Mouse (Mus musculus) embryo, embryonic 11.5 days (tissue): ENCODE data around the gene Hepacam2.
A peak's percentile ranks its signal among the peaks of the same experiment; 100 is the strongest.
"Not testable (repeated sequence)": the region's sequence is repeated elsewhere in the genome, so short reads cannot be mapped to it uniquely, and the experiment has no call there.

Experiments used
- DNase-seq: peaks from one replicate; pipeline ENCODE4 v3.0.0-alpha.2; 2012; ENCODE audit warnings: low read depth, low spot score

Hepacam2 gene

GRCm38 (mm10) chr6:3498162-3498848 lies at the start of gene Hepacam2, which contains the start of gene Vps50:
Hepacam2 (minus strand) TSS chr6:3498298.
Vps50 (plus strand) TSS chr6:3498382.
- DNase-seq, result peak; percentile 83

DNA sequence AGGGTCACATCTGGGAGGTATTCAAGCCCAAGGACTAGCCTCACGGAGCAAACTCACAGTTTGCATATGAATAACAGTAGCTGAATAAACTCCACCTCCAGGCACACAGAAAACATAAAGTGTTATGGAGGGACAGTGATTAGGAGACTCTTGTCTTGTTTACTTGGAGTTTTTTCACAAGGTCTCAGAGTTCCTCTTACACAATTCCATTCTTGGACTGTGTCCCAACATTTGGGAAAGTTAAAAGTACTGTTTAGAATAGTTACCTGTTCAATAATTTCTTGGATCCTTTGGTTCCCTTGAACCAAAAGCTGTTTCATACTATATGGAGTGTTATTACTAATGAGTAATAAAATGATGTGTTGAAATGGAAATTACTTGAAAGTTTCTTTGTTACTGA lies 46.9 kb upstream of the Hepacam2 start:
- no peak for DNase-seq

DNA sequence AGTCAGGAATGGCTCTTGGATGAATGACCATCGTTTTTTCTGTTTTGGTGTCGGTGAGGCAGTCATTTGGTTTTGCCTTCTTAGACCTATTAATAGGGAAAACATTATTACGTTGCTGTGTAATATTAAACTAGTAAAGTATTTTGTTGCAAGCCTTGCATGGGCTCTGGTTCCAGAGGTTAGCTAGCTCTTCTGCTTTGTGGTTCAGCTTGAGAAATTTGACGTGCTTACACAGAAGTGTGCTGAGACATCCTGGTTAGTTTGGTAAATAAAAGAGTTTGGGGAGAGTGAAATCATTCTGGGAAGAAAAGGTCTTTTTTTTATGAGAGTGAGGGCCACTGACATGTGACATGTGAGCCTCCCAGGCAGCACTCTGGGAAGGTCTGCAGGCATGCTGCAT lies 45.8 kb upstream of the Hepacam2 start:
- no peak for DNase-seq

- DNase-seq, result no peak
Measured at GRCm38 (mm10) chr6:3539470-3539869, 41.4 kb upstream of the Hepacam2 start.

- DNase-seq, result no peak
Measured at GRCm38 (mm10) chr6:3536048-3536447, 38.0 kb upstream of the Hepacam2 start.

GRCm38 (mm10) chr6:3531445-3531844 lies 33.3 kb upstream of the Hepacam2 start:
- no peak for DNase-seq

DNA sequence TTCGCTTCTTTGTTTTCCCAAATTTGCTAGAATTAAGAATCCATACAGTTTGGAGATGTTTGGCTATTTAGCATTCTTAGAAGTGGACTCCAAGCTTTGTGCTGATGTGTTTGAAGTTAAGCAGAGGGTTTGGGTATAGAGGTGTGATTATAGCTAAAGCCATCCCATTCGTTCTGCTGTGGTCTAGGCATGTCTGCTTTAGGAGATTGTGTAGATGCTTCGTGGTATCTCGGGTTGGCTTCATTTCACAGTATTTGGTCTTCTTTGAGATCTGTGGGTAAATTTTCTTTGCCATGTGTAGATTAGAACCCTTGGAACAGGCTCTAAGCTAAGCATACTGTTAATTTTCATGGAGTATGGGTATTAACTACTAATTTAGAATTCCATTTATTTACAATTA lies 30.1 kb upstream of the Hepacam2 start:
- no peak for DNase-seq

DNA sequence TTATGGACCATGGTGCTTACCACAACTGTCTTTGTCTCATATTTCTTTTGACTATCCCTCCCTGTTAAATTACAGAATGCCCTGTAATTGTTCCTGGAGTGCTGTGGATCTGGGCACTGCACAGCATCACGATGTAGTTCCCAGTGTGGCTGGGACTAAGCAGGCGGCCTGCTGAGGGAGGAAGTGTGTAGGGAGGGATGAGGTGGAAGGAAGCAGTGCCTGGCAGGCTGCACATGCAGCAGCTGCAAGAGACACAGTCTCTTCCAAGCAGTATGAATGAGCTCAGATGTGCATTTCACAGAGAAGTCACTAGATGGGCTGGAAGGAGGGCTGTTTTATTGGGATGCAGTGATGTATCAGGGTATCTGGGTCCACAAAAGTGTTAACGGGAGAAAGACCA lies 14.5 kb upstream of the Hepacam2 start:
- no peak for DNase-seq

GRCm38 (mm10) chr6:3511612-3512011 lies 13.5 kb upstream of the Hepacam2 start:
- DNase-seq, result no peak

DNA sequence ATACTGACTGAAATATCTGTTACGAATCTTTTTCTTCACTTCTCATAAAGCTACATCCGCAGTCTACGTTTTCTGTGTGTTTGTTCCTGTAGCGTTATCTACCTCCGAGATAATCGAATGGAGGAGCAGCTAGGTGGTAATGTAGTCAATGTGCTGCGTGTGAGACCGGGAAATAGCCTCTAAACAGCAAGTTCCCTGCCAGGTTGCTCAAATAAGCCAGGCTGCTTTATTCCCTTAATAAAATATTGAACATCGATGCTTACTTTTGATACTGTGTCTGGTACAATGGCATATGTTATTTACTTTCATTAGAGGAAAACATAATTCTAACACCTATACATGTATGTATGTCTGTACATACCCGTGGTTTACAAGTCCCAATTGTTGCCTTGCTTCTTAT lies 13.0 kb upstream of the Hepacam2 start:
- no peak for DNase-seq

GRCm38 (mm10) chr6:3509782-3510181 lies 11.7 kb upstream of the Hepacam2 start:
- no peak for DNase-seq

DNA sequence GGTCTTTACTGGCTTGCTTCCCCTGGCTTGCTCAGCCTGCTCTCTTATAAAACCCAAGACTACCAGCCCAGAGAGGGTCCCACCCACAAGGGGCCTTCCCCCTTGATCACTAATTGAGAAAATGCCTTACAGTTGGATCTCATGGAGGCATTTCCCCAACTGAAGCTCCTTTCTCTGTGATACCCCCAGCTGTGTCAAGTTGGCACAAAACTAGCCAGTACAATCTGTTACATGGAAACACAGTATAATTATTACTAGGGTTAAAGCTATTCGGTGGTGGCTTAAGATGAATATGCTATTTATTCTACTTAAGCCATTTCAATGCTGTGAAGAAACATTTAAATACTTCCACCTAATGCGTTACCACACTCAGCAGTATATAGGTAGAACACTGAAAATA lies 10.1 kb upstream of the Hepacam2 start:
- DNase-seq, result not testable (repeated sequence)

DNA sequence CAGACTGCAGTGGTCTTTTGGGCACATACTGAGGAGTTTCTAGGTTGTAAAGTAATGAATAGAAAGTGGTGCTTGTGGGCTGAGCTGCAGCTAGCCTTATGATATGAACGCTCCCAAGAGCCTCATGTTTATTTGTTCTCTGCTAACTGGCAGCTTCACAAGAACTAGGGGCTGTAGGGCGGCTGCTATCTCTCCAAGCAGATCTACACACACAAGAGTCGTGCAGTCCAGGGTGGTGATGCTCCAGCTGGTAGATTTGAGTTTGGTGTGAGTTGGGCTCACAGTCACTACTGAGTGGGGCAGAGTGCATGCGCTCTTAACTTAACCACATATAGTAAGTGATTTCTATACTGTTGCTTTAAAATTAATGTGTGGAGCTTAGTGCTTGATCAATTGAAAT lies 9.0 kb upstream of the Hepacam2 start:
- no peak for DNase-seq

- no peak for DNase-seq
Measured at GRCm38 (mm10) chr6:3505289-3505688, 7.2 kb upstream of the Hepacam2 start.

GRCm38 (mm10) chr6:3500286-3500685 lies 2.2 kb upstream of the Hepacam2 start:
- DNase-seq, result no peak

- peak; percentile 34 for DNase-seq
Measured at GRCm38 (mm10) chr6:3496210-3496609, 1.9 kb downstream of the Hepacam2 start.

GRCm38 (mm10) chr6:3494285-3494684 lies 3.8 kb downstream of the Hepacam2 start:
- DNase-seq, result no peak

GRCm38 (mm10) chr6:3487355-3487754 lies 10.7 kb downstream of the Hepacam2 start:
- DNase-seq, result no peak

- no peak for DNase-seq
Measured at GRCm38 (mm10) chr6:3485133-3485532, 13.0 kb downstream of the Hepacam2 start.

DNA sequence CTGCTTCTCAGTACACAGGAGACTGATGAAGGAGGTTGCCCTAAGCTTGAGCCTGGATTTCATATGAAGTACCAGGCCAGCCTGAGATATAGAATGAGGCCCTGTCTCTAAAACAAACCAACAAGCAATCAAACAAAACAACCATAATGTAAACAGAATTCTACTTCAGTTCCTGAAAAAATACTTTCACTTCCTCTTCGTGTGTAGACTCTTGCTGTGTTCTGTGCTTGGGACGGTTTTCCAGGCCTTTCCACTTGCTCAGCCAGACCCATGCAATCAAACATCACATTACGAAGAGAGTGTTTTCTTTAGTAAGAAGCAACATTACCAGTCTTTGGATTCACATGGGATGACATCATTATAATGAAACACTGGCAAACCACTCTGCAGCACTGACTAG lies 16.4 kb downstream of the Hepacam2 start:
- no peak for DNase-seq

DNA sequence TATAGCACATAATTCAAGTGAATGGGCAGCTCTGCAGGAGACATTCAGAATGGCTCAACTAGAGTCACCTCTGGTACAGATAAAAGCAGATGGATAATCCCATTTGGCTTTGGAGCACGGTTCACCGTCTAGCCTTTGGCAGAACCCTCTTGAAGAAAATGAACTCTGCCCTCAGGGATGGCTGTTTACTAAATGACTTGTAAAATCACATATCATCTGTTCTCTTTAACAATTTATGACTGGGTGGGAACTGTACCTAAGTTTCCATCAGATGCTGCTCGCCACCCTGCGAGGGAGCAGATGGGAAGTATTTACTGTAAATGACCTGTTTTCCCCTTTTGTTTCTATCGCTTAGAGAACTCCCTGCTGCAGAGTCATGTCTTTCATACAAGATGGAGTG lies 18.2 kb downstream of the Hepacam2 start:
- DNase-seq, result no peak

- DNase-seq, result no peak
Measured at GRCm38 (mm10) chr6:3476299-3476698, 21.8 kb downstream of the Hepacam2 start.

GRCm38 (mm10) chr6:3470706-3471105 lies 27.4 kb downstream of the Hepacam2 start:
- no peak for DNase-seq

DNA sequence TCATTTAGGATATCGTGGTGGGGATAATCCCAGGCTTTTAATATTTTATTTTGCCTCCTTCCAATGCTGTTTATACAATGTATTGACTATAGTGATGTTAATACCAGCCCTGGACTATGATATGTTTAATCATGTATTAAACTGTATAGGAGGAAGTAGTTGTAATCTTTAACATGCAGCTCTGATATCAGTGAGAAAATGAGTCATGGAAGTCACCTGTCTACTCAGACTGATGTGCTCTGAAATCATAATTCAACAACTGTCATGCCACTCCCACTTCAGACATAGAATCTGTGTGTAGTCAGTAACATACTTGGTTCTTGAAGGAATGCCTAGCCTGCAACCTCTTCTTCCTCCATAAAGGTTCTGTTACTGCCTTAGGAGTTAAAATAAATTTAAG lies 29.5 kb downstream of the Hepacam2 start:
- DNase-seq, result no peak
